Mouse (Mus musculus): ENCODE measurements at regions not wholly inside any gene's neighbourhood (a gene's known extent, or its start where the extent isn't known, plus 50 kb on each side); places are given as distances from the start of the nearest gene placed in this dataset.

DNA sequence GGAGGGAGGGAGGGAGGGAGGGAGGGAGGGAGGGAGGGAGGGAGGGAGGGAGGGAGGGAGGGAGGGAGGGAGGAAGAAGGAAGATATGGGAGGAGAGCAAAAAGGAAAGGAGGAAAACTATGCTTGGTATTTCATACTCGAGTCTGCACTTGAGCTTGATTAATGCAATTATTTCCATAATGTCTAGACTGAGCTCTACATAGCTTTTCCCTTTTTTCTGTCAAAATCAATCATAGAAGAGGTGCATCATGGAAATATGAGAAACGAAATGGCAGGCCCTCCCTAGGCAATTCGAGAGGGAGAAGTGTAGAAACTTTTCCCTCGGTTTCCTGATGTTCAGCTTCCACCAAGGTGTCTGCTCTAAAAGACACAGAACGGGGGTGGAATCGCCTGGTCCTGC, 417.6 kb downstream of the Plk2 start:
- Histone ChIP-seq H3K36me3 (ENCODE audit: control insufficient read depth in 1 of 2, insufficient read depth in 2 of 2, low read length in 2 of 2) (no peaks in the 10 kb centered on the region), H3K4me1 (ENCODE audit: control insufficient read depth in 1 of 2, insufficient read depth in 2 of 2, low read length in 2 of 2) (no peaks in the 10 kb centered on the region), H3K27ac (ENCODE audit: control insufficient read depth, low read depth, low read length) (no peak overlapping the region), H3K9me3 (replicated peaks; ENCODE audit: insufficient read depth, low read length) (no peaks in the 10 kb centered on the region), H3K4me3 (ENCODE audit: control insufficient read depth in 1 of 2, insufficient read depth in 1 of 2, low read depth in 2 of 2, low read length in 2 of 2) (no peak overlapping the region), H3K9ac (ENCODE audit: control insufficient read depth, low read depth, low read length, poor library complexity, severe bottlenecking) (no peak overlapping the region), H3K27me3 (ENCODE audit: control insufficient read depth in 1 of 2, insufficient read depth in 2 of 2, low read length in 2 of 2) (no peaks in the 10 kb centered on the region), H3K79me2 (ENCODE audit: control insufficient read depth, insufficient read depth, low read length, poor library complexity) (no peaks in the 10 kb centered on the region)
- DNase-seq (ENCODE audit: low read depth, low spot score): no peak
- TF ChIP-seq POLR2AphosphoS5 (IDR thresholded peaks at IDR 0.05; ENCODE audit: borderline replicate concordance, low read depth, low read length) (no peak), EP300 (IDR thresholded peaks at IDR 0.05; ENCODE audit: low read depth in 1 of 2, low read length in 2 of 2) (no peak), BHLHE40 (IDR thresholded peaks at IDR 0.05; ENCODE audit: borderline replicate concordance, low read depth, low read length) (no peak), ETS1 (IDR thresholded peaks at IDR 0.05; ENCODE audit: low read depth, low read length) (no peak), MAZ (IDR thresholded peaks at IDR 0.05; ENCODE audit: low read depth, low read length) (no peak), UBTF (IDR thresholded peaks at IDR 0.05; ENCODE audit: borderline replicate concordance, insufficient read depth, low read depth, low read length) (no peak), MYC (IDR thresholded peaks at IDR 0.05; ENCODE audit: low read depth, low read length) (no peak), CTCF (IDR thresholded peaks at IDR 0.05 in 2 of 3, conservative IDR thresholded peaks at IDR 0.05 in 1 of 3; ENCODE audit: control insufficient read depth in 1 of 3, insufficient read depth in 1 of 3, low read depth in 2 of 3, low read length in 3 of 3, poor library complexity in 1 of 3, severe bottlenecking in 1 of 3) (no peak), USF2 (IDR thresholded peaks at IDR 0.05; ENCODE audit: borderline replicate concordance in 1 of 2, insufficient read depth in 1 of 2, low read depth in 1 of 2, low read length in 2 of 2) (no peak), TCF12 (IDR thresholded peaks at IDR 0.05; ENCODE audit: low read depth, low read length) (no peak), JUND (IDR thresholded peaks at IDR 0.05; ENCODE audit: low read depth, low read length) (no peak), POLR2AphosphoS2 (IDR thresholded peaks at IDR 0.05; ENCODE audit: low read length) (no peak), E2F4 (IDR thresholded peaks at IDR 0.05; ENCODE audit: borderline replicate concordance, low read depth, low read length) (no peak), SIN3A (IDR thresholded peaks at IDR 0.05; ENCODE audit: low read length) (no peak), NELFE (IDR thresholded peaks at IDR 0.05; ENCODE audit: low read depth, low read length) (no peak), CHD1 (IDR thresholded peaks at IDR 0.05; ENCODE audit: low read depth, low read length) (no peak), ZNF384 (IDR thresholded peaks at IDR 0.05; ENCODE audit: low read depth, low read length) (no peak), MXI1 (IDR thresholded peaks at IDR 0.05; ENCODE audit: low read depth, low read length) (no peak)

DNA sequence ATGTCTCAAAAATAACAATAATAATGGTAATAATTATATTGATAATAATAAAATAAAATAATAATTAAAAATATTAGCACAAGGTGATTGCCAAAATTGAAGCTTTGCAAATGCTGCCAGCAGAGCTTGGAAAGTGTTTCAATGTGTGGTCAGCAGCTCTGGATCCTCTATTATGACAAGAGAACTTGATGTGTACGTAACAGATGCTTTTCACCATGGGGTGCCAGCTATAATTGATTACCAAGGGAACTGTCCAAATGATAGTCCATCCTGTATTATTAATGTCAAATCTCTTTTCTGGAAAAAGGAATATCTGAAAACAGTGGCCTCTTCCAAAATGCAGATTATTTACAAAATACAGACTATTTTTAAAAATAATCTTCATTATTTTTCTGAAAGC, 419.2 kb downstream of the Plk2 start:
- Histone ChIP-seq H3K79me2 (ENCODE audit: control insufficient read depth, insufficient read depth, low read length, poor library complexity) (no peaks in the 10 kb centered on the region), H3K27ac (ENCODE audit: control insufficient read depth, low read depth, low read length) (no peak overlapping the region), H3K9me3 (replicated peaks; ENCODE audit: insufficient read depth, low read length) (no peaks in the 10 kb centered on the region), H3K4me3 (ENCODE audit: control insufficient read depth in 1 of 2, insufficient read depth in 1 of 2, low read depth in 2 of 2, low read length in 2 of 2) (no peak overlapping the region), H3K36me3 (ENCODE audit: control insufficient read depth in 1 of 2, insufficient read depth in 2 of 2, low read length in 2 of 2) (no peaks in the 10 kb centered on the region), H3K4me1 (ENCODE audit: control insufficient read depth in 1 of 2, insufficient read depth in 2 of 2, low read length in 2 of 2) (no peaks in the 10 kb centered on the region), H3K27me3 (ENCODE audit: control insufficient read depth in 1 of 2, insufficient read depth in 2 of 2, low read length in 2 of 2) (no peaks in the 10 kb centered on the region), H3K9ac (ENCODE audit: control insufficient read depth, low read depth, low read length, poor library complexity, severe bottlenecking) (no peak overlapping the region)
- DNase-seq (ENCODE audit: low read depth, low spot score): no peak
- no peak for TF ChIP-seq RAD21 (IDR thresholded peaks at IDR 0.05; ENCODE audit: low read depth, low read length)
- TF ChIP-seq NRF1 (IDR thresholded peaks at IDR 0.05; ENCODE audit: insufficient read depth, low read depth, low read length, poor library complexity, severe bottlenecking): no peak
- no peak for TF ChIP-seq BHLHE40 (IDR thresholded peaks at IDR 0.05; ENCODE audit: borderline replicate concordance, low read depth, low read length)
- no peak for TF ChIP-seq GATA1 (IDR thresholded peaks at IDR 0.05; ENCODE audit: low read depth, low read length)
- no peak for TF ChIP-seq ZKSCAN1 (IDR thresholded peaks at IDR 0.05; ENCODE audit: low read depth, low read length)
- no peak for TF ChIP-seq POLR2AphosphoS2 (IDR thresholded peaks at IDR 0.05; ENCODE audit: low read length)
- no peak for TF ChIP-seq POLR2A (IDR thresholded peaks at IDR 0.05; ENCODE audit: control insufficient read depth in 1 of 2, insufficient read depth in 1 of 2, low read depth in 1 of 2, low read length in 2 of 2, poor library complexity in 1 of 2)
- TF ChIP-seq ZC3H11A (IDR thresholded peaks at IDR 0.05; ENCODE audit: low read depth, low read length): no peak
- no peak for TF ChIP-seq CHD1 (IDR thresholded peaks at IDR 0.05; ENCODE audit: low read depth, low read length)
- TF ChIP-seq ZNF384 (IDR thresholded peaks at IDR 0.05; ENCODE audit: low read depth, low read length): no peak
